Mouse (Mus musculus) midbrain, embryonic 15.5 days (tissue): ENCODE measurements at regions not wholly inside any gene's neighbourhood (a gene's known extent, or its start where the extent isn't known, plus 50 kb on each side); places are given as distances from the start of the nearest gene placed in this dataset.

Source experiments
- ATAC-seq: fragments of 200-750 bp; cut with Nextera tagmentation; replicated peaks from 2 replicates; pipeline ENCODE4 v1.8.0; 2017; ENCODE audit warnings: moderate TSS enrichment
- H3K27ac ChIP-seq: fragments of 300-500 bp; sonication (generic); 2 replicates; pipeline ENCODE4 v1.5.1; 2015; ENCODE audit warnings: mild to moderate bottlenecking, inconsistent platforms
- H3K27me3 ChIP-seq: fragments of 300-500 bp; sonication (generic); replicated peaks from 2 replicates; pipeline ENCODE4 v1.6.1; 2015; ENCODE audit warnings: inconsistent platforms
- H3K36me3 ChIP-seq: fragments of 300-500 bp; sonication (generic); replicated peaks from 2 replicates; pipeline ENCODE4 v1.6.1; 2015; ENCODE audit warnings: inconsistent platforms
- H3K4me1 ChIP-seq: fragments of 300-500 bp; sonication (generic); 2 replicates; pipeline ENCODE4 v1.6.1; 2015; ENCODE audit warnings: inconsistent platforms
- H3K4me2 ChIP-seq: fragments of 300-500 bp; sonication (generic); 2 replicates; pipeline ENCODE4 v1.6.1; 2015; ENCODE audit warnings: inconsistent platforms, mild to moderate bottlenecking, moderate library complexity
- H3K4me3 ChIP-seq: fragments of 300-500 bp; sonication (generic); 2 replicates; pipeline ENCODE4 v1.5.1; 2015; ENCODE audit warnings: mild to moderate bottlenecking, inconsistent platforms
- H3K9ac ChIP-seq: fragments of 300-500 bp; sonication (generic); 2 replicates; pipeline ENCODE4 v1.6.1; 2015; ENCODE audit warnings: mild to moderate bottlenecking, inconsistent platforms
- H3K9me3 ChIP-seq: fragments of 300-500 bp; sonication (generic); 2 replicates; pipeline ENCODE4 v1.6.1; 2016; ENCODE audit warnings: inconsistent platforms
- WGBS: fragments of 180-500 bp; shearing (Covaris S2); methylation state at CpG from one replicate; pipeline ENCODE4 v1.1.7; 2015; ENCODE audit warnings: mixed read lengths; 5-methylcytosine and 5-hydroxymethylcytosine counted together

GRCm38 (mm10) chr13:106332025-106332424 lies 604.7 kb downstream of the Ipo11 start:
- H3K9ac ChIP-seq = no peak overlapping the region
- ATAC-seq = no peak
- H3K27me3 ChIP-seq = no peaks in the 10 kb centered on the region
- H3K4me2 ChIP-seq = no peak overlapping the region
- no peaks in the 10 kb centered on the region for H3K36me3 ChIP-seq
- no peak overlapping the region for H3K4me3 ChIP-seq
- no peaks in the 10 kb centered on the region for H3K9me3 ChIP-seq
- no peak overlapping the region for H3K27ac ChIP-seq
- H3K4me1 ChIP-seq = no peaks in the 10 kb centered on the region

GRCm38 (mm10) chr13:106318980-106319379 lies 617.8 kb downstream of the Ipo11 start:
- peaks cover 3% of the 10 kb centered on the region; the same call in 1 of the 2 replicates for H3K4me1 ChIP-seq
- 19% methylated on average over 3 of the region's 3 CpGs for WGBS
- no peaks in the 10 kb centered on the region for H3K27me3 ChIP-seq
- no peak overlapping the region for H3K4me2 ChIP-seq
- no peaks in the 10 kb centered on the region for H3K9me3 ChIP-seq
- H3K27ac ChIP-seq = no peak overlapping the region
- no peaks in the 10 kb centered on the region for H3K36me3 ChIP-seq
- H3K4me3 ChIP-seq = no peak overlapping the region
- ATAC-seq = peak; percentile 91
- no peak overlapping the region for H3K9ac ChIP-seq

- H3K4me1 ChIP-seq = peaks cover 3% of the 10 kb centered on the region; the same call in 1 of the 2 replicates
- H3K27ac ChIP-seq = no peak overlapping the region
- no peak overlapping the region for H3K9ac ChIP-seq
- no peaks in the 10 kb centered on the region for H3K9me3 ChIP-seq
- H3K27me3 ChIP-seq = no peaks in the 10 kb centered on the region
- peak; percentile 37; the same call in 1 of the 2 replicates for ATAC-seq
- H3K36me3 ChIP-seq = no peaks in the 10 kb centered on the region
- no peak overlapping the region for H3K4me3 ChIP-seq
- WGBS = 59% methylated on average over 6 of the region's 6 CpGs
- H3K4me2 ChIP-seq = no peak overlapping the region
Measured at GRCm38 (mm10) chr13:106318476-106318875, 618.3 kb downstream of the Ipo11 start.

- no peak for ATAC-seq
- Histone ChIP-seq H3K4me1 (peaks cover 3% of the 10 kb centered on the region; the same call in 1 of the 2 replicates), H3K9ac (no peak overlapping the region), H3K9me3 (no peaks in the 10 kb centered on the region), H3K27ac (no peak overlapping the region), H3K4me2 (no peak overlapping the region), H3K27me3 (no peaks in the 10 kb centered on the region), H3K4me3 (no peak overlapping the region), H3K36me3 (no peaks in the 10 kb centered on the region)
- WGBS = 82% methylated on average over 2 of the region's 2 CpGs
Measured at GRCm38 (mm10) chr13:106317300-106317699, 619.5 kb downstream of the Ipo11 start.

- Histone ChIP-seq H3K36me3 (no peaks in the 10 kb centered on the region), H3K27ac (no peak overlapping the region), H3K4me1 (no peaks in the 10 kb centered on the region), H3K9ac (no peak overlapping the region), H3K9me3 (no peaks in the 10 kb centered on the region), H3K27me3 (no peaks in the 10 kb centered on the region), H3K4me3 (no peak overlapping the region), H3K4me2 (no peak overlapping the region)
- no peak for ATAC-seq
- WGBS = 44% methylated on average over 3 of the region's 3 CpGs
Measured at GRCm38 (mm10) chr13:106281181-106281580, 655.6 kb downstream of the Ipo11 start.

GRCm38 (mm10) chr13:106259874-106260273 lies 676.9 kb downstream of the Ipo11 start:
- no peak for ATAC-seq
- no peak overlapping the region for H3K9ac ChIP-seq
- no peak overlapping the region for H3K4me3 ChIP-seq
- no peaks in the 10 kb centered on the region for H3K36me3 ChIP-seq
- H3K4me1 ChIP-seq = no peaks in the 10 kb centered on the region
- H3K4me2 ChIP-seq = no peak overlapping the region
- WGBS = 68% methylated on average over 1 of the region's 1 CpGs
- no peaks in the 10 kb centered on the region for H3K27me3 ChIP-seq
- H3K27ac ChIP-seq = no peak overlapping the region
- H3K9me3 ChIP-seq = no peaks in the 10 kb centered on the region
